Mouse (Mus musculus) heart, embryonic 15.5 days (tissue): ENCODE data around the gene Xrcc2. TPM values are rescaled to one million over a fixed set of nuclear protein-coding genes. Genes with fewer than 3 reads are reported as not detected.
"Not testable (repeated sequence)": the region's sequence is repeated elsewhere in the genome, so short reads cannot be mapped to it uniquely, and the experiment has no call there.

Experiments
- ATAC-seq: fragments of 200-750 bp; cut with Nextera tagmentation; replicated peaks from 2 replicates; pipeline ENCODE4 v1.8.0; 2017; ENCODE audit warnings: low read depth, moderate TSS enrichment; ENCODE audit not compliant: insufficient number of reproducible peaks, insufficient read depth, low FRiP score
- H3K27ac ChIP-seq: fragments of 300-500 bp; sonication (generic); 2 replicates; pipeline ENCODE4 v1.5.1; 2015; ENCODE audit warnings: mild to moderate bottlenecking, inconsistent platforms
- H3K27me3 ChIP-seq: fragments of 300-500 bp; sonication (generic); 2 replicates; pipeline ENCODE4 v1.6.1; 2015; ENCODE audit warnings: inconsistent platforms
- H3K36me3 ChIP-seq: fragments of 300-500 bp; sonication (generic); 2 replicates; pipeline ENCODE4 v1.6.1; 2015; ENCODE audit warnings: mild to moderate bottlenecking, inconsistent platforms
- H3K4me1 ChIP-seq: fragments of 300-500 bp; sonication (generic); replicated peaks from 2 replicates; pipeline ENCODE4 v1.6.1; 2015; ENCODE audit warnings: inconsistent platforms
- H3K4me2 ChIP-seq: fragments of 300-500 bp; sonication (generic); 2 replicates; pipeline ENCODE4 v1.6.1; 2015; ENCODE audit warnings: inconsistent platforms, mild to moderate bottlenecking, moderate library complexity
- H3K4me3 ChIP-seq: fragments of 300-500 bp; sonication (generic); 2 replicates; pipeline ENCODE4 v1.5.1; 2015; ENCODE audit warnings: mild to moderate bottlenecking, inconsistent platforms
- H3K9ac ChIP-seq: fragments of 300-500 bp; sonication (generic); 2 replicates; pipeline ENCODE4 v1.6.1; 2015; ENCODE audit warnings: mild to moderate bottlenecking, inconsistent platforms
- H3K9me3 ChIP-seq: fragments of 300-500 bp; sonication (generic); replicated peaks from 2 replicates; pipeline ENCODE4 v1.6.1; 2016; ENCODE audit warnings: inconsistent platforms
- WGBS: fragments of 180-500 bp; shearing (Covaris S2); methylation state at CpG from one replicate; pipeline ENCODE4 v1.1.7; 2015; ENCODE audit warnings: mixed read lengths; 5-methylcytosine and 5-hydroxymethylcytosine counted together
- polyA plus RNA-seq: library from polyadenylated mRNA; unstranded; fragments of >200 nt; fragmentation: Nextera tagmentation; extraction: Ambion mirVana; gene quantifications from 2 replicates; pipeline ENCODE4 v1.2.1, GENCODE M21; 2015

Xrcc2 gene
- polyA plus RNA-seq, 1 experiment from 2014 or later, result 5.7 TPM

DNA sequence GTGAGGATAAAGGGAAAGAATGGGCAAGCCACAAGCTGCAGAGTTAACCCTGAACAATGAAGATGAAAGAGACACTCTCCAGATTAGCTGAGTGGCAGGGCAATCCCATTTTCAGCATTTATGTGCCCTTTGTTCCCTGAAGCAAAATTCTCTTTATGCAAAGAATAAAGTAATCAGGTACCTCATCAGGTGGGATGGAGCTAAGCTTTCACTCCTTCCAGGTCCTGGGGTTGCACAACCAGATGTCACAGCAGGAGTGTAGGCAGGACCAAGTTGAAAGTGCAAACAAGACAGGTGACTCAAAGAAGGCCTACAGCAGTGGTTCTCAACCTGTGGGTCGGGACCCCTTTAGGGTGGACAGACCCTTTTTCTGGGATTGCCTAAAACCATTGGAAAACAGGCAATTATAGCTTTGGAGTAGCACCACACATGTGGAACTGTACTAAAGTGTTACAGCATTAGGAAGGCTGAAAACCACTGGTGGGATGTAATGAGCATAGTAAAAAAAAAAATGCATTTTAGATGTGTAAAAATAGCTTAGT is 18.6 kb upstream of the Xrcc2 start:
- Histone ChIP-seq H3K4me1 (no peaks in the 10 kb centered on the region; the same call in 1 of the 2 replicates), H3K27me3 (no peaks in the 10 kb centered on the region), H3K4me2 (no peak overlapping the region), H3K9ac (no peak overlapping the region), H3K27ac (no peak overlapping the region), H3K9me3 (no peaks in the 10 kb centered on the region), H3K36me3 (no peaks in the 10 kb centered on the region), H3K4me3 (no peak overlapping the region)
- no peak for ATAC-seq
- WGBS, result 23% methylated on average over 1 of the region's 1 CpGs

DNA sequence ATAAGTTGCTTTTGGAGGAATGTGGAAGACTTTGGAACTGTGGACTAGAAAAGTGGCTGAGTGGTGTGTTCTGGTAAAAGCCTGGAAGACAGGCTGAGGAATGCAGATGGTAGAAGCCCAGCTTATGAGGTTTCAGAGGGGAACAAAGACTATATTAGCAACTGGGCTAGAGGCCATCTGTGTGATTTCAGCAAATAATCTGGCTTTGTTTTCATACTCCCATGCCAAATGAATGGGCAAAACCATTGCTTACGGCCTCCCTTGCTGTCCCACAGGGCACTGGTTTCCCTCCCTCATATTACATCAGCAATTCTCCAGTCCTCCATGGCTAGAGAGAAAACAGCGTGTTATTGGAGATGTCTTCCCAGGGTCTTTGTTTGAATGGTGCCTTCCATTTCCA is 17.4 kb upstream of the Xrcc2 start:
- H3K4me3 ChIP-seq, result no peak overlapping the region
- no peak overlapping the region for H3K27ac ChIP-seq
- no peaks in the 10 kb centered on the region for H3K36me3 ChIP-seq
- no peaks in the 10 kb centered on the region; the same call in 1 of the 2 replicates for H3K4me1 ChIP-seq
- no peaks in the 10 kb centered on the region for H3K27me3 ChIP-seq
- no peak for ATAC-seq
- 74% methylated on average over 2 of the region's 2 CpGs for WGBS
- no peaks in the 10 kb centered on the region for H3K9me3 ChIP-seq
- H3K4me2 ChIP-seq, result no peak overlapping the region
- no peak overlapping the region for H3K9ac ChIP-seq

DNA sequence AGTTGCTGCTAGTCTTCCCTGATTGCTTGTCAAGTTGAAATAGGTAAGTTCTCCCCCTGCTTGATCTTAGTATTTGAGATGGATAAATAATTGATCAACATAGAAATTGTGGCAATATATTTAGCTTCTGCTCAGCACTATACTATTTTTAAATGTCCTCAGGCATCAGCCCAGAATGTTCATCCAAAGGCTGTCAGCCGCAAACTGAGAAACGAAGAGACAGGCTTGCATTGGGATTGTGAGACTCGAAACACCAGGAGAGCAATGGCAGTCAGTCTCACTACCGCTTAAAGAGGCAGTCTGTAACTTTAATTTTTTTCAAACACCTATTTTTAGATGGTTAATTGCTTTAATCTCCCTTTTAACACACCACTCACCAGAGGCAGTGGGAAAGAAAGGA is 13.8 kb upstream of the Xrcc2 start:
- 67% methylated on average over 4 of the region's 4 CpGs for WGBS
- no peak for ATAC-seq
- Histone ChIP-seq H3K9ac (no peak overlapping the region), H3K4me2 (no peak overlapping the region), H3K36me3 (no peaks in the 10 kb centered on the region), H3K9me3 (no peaks in the 10 kb centered on the region), H3K27ac (no peak overlapping the region), H3K27me3 (no peaks in the 10 kb centered on the region), H3K4me1 (no peaks in the 10 kb centered on the region; the same call in 1 of the 2 replicates), H3K4me3 (no peak overlapping the region)

DNA sequence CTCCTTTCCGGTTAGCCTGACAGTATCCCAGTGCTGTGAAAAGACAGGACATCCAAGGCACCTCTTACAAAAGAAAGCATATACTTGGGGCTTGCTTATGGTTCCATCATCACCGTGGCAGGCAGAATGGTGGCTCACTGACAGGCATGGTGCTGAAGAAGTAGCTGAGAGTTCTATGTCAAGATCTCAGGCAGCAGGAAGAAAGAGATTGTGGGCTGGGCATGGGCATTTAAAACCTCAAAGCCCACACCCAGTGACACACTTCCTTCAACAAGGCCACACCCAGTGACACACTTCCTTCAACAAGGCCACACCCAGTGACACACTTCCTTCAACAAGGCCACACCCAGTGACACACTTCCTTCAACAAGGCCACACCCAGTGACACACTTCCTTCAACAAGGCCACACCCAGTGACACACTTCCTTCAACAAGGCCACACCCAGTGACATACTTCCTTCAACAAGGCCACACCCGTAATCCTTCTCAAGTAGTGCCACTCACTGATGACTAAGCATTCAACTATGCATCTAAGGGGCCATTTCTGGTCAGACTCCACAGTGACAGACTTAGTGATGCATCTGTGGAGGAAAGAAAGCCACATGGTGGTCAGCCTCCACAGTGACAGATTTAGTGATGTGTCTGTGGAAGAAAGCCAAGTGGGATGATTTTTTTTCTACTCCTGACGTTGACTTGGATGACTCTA is 7.5 kb upstream of the Xrcc2 start:
- H3K9me3 ChIP-seq, result not testable (repeated sequence)
- WGBS, result 86% methylated on average over 4 of the region's 4 CpGs

DNA sequence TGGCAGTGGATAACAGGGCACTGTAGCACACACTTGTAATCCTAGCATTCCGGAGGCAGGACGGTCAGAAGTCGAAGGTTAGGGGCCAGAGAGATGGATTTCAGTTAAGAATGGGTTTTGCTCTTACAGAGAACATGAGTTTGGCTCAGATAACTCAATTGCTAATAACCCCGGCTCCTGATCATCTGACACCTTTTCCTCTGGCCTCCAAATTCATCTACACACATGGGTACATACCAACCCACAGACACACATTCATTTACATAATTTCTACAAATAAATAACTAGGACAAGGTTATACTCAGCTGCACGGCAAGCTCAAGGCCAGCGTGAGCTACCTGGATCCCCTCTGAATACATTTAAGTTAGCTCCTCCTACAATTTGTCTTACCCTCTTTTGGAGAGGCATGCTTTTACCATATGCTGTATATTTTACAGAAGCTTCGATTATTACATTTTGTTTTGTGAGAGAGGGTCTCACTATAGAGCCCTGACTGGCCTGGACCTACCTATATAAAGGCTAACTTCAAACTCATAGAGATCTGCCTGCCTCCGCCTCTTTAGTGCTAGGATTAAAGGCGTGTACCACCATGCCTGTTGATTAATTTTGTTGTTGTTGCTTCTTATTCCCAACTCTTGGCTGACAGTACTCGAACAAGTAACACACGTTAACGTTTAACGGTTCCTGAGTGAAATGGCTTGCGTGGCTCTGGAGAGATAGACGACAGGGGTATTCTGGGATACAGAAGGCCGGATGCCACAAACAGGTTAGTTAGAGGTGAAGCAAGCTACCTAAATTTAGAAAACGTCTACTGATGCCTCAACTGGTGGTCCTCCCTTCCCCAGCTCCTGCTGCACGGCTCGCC is 691 bp downstream of the Xrcc2 start:
- Histone ChIP-seq H3K27me3 (no peaks in the 10 kb centered on the region), H3K4me1 (peaks cover 14% of the 10 kb centered on the region), H3K4me3 (peak overlapping the region; percentile 80), H3K9ac (peak overlapping the region; percentile 79), H3K36me3 (peaks cover 7% of the 10 kb centered on the region; the same call in 1 of the 2 replicates), H3K4me2 (peak overlapping the region; percentile 72), H3K9me3 (no peaks in the 10 kb centered on the region), H3K27ac (peak overlapping the region; percentile 85)
- WGBS, result 22% methylated on average over 19 of the region's 19 CpGs
- ATAC-seq, result peak; percentile 36; the same call in 1 of the 2 replicates

More for the DNA sequence above, 7.5 kb upstream of the Xrcc2 start:
- not testable (repeated sequence) for H3K4me2 ChIP-seq, ATAC-seq, H3K36me3 ChIP-seq, H3K27me3 ChIP-seq, H3K4me3 ChIP-seq, H3K4me1 ChIP-seq, H3K27ac ChIP-seq, H3K9ac ChIP-seq

DNA sequence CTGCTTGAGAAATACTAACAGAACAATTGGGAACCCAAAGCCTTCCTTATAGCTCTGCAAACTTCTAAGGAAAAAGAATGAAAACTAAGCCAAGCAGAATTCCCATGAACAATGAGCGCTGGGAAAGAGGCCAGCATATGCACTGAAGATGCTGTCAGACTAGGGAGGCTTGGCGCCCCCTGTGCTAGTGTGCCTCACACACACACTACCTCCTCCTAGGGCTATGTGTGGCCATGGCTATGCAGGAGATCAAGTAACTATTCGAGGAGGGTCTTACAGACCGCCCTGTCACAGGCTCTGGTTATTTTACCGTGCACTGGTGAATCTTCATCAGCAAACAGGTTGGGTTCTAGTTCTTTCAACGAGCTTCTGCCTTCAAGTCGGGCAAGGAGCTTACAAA is 7.7 kb downstream of the Xrcc2 start:
- Histone ChIP-seq H3K36me3 (peaks cover 23% of the 10 kb centered on the region), H3K4me1 (no peaks in the 10 kb centered on the region), H3K9me3 (no peaks in the 10 kb centered on the region), H3K4me3 (no peak overlapping the region), H3K27me3 (no peaks in the 10 kb centered on the region), H3K27ac (no peak overlapping the region), H3K9ac (no peak overlapping the region), H3K4me2 (no peak overlapping the region)
- ATAC-seq, result no peak
- 80% methylated on average over 7 of the region's 7 CpGs for WGBS

DNA sequence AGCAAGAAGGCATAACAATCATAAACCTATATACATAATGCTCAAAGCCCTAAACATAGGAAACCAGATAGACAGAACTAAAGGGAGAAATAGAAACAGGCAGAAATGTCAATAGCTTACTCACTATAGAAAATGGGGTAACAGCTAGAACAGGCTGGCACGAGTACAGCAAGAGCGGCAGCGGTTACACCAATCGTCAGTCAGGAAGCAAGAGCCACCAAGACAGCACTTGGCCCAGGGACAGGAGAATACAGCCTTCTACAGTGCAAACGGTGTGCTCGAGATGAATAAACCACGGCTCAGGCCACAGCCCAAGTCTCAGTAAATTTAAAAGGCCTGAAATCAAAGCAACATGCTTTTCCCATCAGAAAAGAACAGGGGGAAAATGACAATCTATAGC is 9.4 kb downstream of the Xrcc2 start:
- no peaks in the 10 kb centered on the region for H3K27me3 ChIP-seq
- no peak for ATAC-seq
- no peaks in the 10 kb centered on the region for H3K9me3 ChIP-seq
- H3K36me3 ChIP-seq, result peaks cover 31% of the 10 kb centered on the region
- no peak overlapping the region for H3K4me2 ChIP-seq
- 84% methylated on average over 7 of the region's 7 CpGs for WGBS
- no peaks in the 10 kb centered on the region for H3K4me1 ChIP-seq
- H3K9ac ChIP-seq, result no peak overlapping the region
- no peak overlapping the region for H3K27ac ChIP-seq
- H3K4me3 ChIP-seq, result no peak overlapping the region

DNA sequence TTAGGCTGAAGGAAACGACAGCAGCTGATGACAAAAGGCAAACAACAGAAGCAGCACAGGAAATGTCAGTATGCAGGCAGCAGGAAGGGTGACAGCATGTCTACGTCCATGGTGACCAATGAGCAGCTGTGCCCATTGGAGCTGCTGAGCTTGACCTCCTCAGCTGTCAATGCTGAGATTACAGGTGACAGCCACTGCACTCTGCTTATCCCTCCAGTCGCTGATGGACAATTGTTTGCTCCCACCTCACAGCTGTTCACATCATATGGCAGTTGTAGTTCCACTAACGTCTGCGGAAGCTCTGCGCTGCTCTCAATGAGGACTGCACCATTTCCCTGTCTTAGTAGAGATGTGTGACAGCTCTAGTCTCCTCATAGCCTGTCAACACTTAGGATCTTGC is 9.8 kb downstream of the Xrcc2 start:
- H3K9me3 ChIP-seq, result no peaks in the 10 kb centered on the region
- no peak for ATAC-seq
- H3K27me3 ChIP-seq, result no peaks in the 10 kb centered on the region
- no peak overlapping the region for H3K27ac ChIP-seq
- H3K4me1 ChIP-seq, result no peaks in the 10 kb centered on the region
- H3K9ac ChIP-seq, result no peak overlapping the region
- peaks cover 34% of the 10 kb centered on the region for H3K36me3 ChIP-seq
- WGBS, result 57% methylated on average over 6 of the region's 6 CpGs
- no peak overlapping the region for H3K4me2 ChIP-seq
- no peak overlapping the region for H3K4me3 ChIP-seq

DNA sequence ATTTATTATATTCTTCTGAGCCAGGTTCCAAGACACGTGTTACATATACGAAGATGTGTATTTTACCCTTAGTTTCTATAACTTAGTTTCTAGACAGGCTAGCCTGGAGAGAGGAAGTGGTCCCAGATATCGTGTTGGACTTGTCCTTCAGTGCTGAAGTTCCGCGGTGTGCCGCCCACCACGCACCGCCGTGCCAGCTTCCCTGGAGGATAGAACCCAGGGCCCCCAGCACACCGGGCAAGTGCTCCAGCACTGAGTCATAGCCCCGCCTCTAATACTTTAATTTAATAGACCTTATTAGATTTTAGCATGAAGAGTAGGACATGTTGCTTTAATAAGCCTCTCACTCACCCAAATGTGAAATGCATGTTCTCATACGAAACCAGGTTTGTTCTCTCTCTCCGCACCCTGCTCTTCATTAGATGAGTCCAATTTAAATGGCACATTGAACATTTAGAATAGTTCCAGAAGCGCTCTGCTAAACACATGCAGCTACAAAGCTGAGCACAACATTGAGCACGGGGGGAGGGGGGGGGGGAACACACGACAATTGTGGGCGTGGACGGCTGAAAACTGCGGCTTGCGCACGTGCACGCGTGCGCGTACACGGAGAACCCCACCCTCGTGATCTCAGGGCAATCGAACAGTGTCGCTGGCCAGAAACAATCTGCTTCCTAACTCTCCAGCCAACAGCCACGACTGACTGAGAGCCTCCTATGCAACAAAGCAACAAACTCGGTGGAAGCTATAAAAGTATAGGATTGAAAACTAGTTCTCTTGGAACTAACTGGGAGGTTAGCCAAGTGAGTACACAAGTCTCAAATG is 33.7 kb downstream of the Xrcc2 start:
- no peak overlapping the region for H3K9ac ChIP-seq
- ATAC-seq, result no peak; the same call in 1 of the 2 replicates
- 87% methylated on average over 31 of the region's 31 CpGs for WGBS
- no peak overlapping the region for H3K4me3 ChIP-seq
- H3K27ac ChIP-seq, result no peak overlapping the region
- no peaks in the 10 kb centered on the region for H3K36me3 ChIP-seq
- no peaks in the 10 kb centered on the region for H3K9me3 ChIP-seq
- no peaks in the 10 kb centered on the region for H3K4me1 ChIP-seq
- H3K4me2 ChIP-seq, result no peak overlapping the region
- no peaks in the 10 kb centered on the region for H3K27me3 ChIP-seq

DNA sequence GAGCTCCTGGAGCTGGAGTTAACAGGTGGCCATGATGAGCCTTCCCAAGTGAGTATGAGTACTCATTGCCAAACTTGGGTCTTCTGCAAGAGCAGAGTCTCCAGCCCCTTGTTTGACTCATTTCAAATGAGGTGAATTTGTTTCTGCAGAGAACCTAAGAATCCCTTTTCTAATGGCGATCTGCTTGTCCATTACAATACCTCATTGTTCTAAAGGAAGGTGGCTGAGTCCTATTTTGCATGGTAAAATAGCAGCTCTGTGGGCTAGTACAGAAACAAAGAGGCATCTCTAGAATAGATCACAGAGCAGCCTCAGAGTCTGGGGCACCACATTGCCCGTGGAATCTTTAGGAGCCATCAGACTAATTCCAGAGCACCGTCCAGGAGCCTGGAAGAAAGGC is 34.6 kb downstream of the Xrcc2 start:
- Histone ChIP-seq H3K36me3 (no peaks in the 10 kb centered on the region), H3K4me1 (no peaks in the 10 kb centered on the region), H3K9me3 (no peaks in the 10 kb centered on the region), H3K27me3 (no peaks in the 10 kb centered on the region), H3K27ac (no peak overlapping the region), H3K4me3 (no peak overlapping the region), H3K9ac (no peak overlapping the region), H3K4me2 (no peak overlapping the region)
- ATAC-seq, result no peak
- WGBS, result 79% methylated on average over 3 of the region's 3 CpGs

DNA sequence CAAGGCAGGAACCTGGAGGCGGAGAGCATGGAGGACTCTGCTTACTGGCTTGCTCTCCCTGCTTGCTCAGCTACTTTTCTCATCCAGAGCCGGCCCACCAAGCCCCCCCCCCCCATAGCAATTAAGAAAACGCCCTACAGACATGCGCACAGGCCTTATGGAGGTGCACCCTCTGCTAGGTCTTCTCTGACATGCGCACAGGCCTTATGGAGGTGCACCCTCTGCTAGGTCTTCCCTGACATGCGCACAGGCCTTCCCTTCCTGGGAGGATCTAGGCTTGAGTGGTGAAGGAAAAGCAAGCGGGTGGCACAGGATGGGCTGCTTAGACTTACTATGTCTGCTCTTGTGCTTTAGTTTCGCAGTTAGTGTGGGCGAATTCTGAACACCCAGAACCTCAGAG is 37.3 kb downstream of the Xrcc2 start:
- Histone ChIP-seq H3K9me3 (no peaks in the 10 kb centered on the region), H3K36me3 (no peaks in the 10 kb centered on the region), H3K4me2 (no peak overlapping the region), H3K27me3 (no peaks in the 10 kb centered on the region), H3K4me3 (no peak overlapping the region), H3K4me1 (no peaks in the 10 kb centered on the region), H3K9ac (no peak overlapping the region), H3K27ac (no peak overlapping the region)
- 92% methylated on average over 8 of the region's 9 CpGs for WGBS
- ATAC-seq, result no peak; the same call in 1 of the 2 replicates
